Mouse (Mus musculus): ENCODE results near the gene Rptor. TPM values are rescaled to one million over a fixed set of nuclear protein-coding genes. Genes with fewer than 3 reads are reported as not detected.

Gene Rptor
- polyA plus RNA-seq, 1 experiment, result 34.4 TPM

GRCm38 (mm10) chr11:119914381-119914780, 311.7 kb downstream of the Rptor start:
- DNase-seq (ENCODE audit: low read depth), result no peak
- TF ChIP-seq POLR2A (IDR thresholded peaks at IDR 0.05; ENCODE audit: borderline replicate concordance, extremely low read depth, insufficient read depth, insufficient read length, poor library complexity, severe bottlenecking) (no peak), CTCF (IDR thresholded peaks at IDR 0.05; ENCODE audit: borderline replicate concordance, extremely low read depth, insufficient read depth, insufficient read length) (no peak)

GRCm38 (mm10) chr11:119915666-119916065, 313.0 kb downstream of the Rptor start:
- no peak for DNase-seq (ENCODE audit: low read depth)
- no peak for TF ChIP-seq CTCF (IDR thresholded peaks at IDR 0.05; ENCODE audit: borderline replicate concordance, extremely low read depth, insufficient read depth, insufficient read length)
- TF ChIP-seq POLR2A (IDR thresholded peaks at IDR 0.05; ENCODE audit: borderline replicate concordance, extremely low read depth, insufficient read depth, insufficient read length, poor library complexity, severe bottlenecking), result no peak

- DNase-seq (ENCODE audit: low read depth), result no peak
- TF ChIP-seq POLR2A (IDR thresholded peaks at IDR 0.05; ENCODE audit: borderline replicate concordance, extremely low read depth, insufficient read depth, insufficient read length, poor library complexity, severe bottlenecking) (no peak), CTCF (IDR thresholded peaks at IDR 0.05; ENCODE audit: borderline replicate concordance, extremely low read depth, insufficient read depth, insufficient read length) (no peak)
Observed at GRCm38 (mm10) chr11:119916102-119916790, 313.5 kb downstream of the Rptor start.

GRCm38 (mm10) chr11:119916834-119917469, 314.2 kb downstream of the Rptor start:
- no peak for DNase-seq (ENCODE audit: low read depth)

GRCm38 (mm10) chr11:119918521-119918920, 315.8 kb downstream of the Rptor start:
- TF ChIP-seq CTCF (IDR thresholded peaks at IDR 0.05; ENCODE audit: borderline replicate concordance, extremely low read depth, insufficient read depth, insufficient read length) (no peak), POLR2A (IDR thresholded peaks at IDR 0.05; ENCODE audit: borderline replicate concordance, extremely low read depth, insufficient read depth, insufficient read length, poor library complexity, severe bottlenecking) (no peak)
- no peak for DNase-seq (ENCODE audit: low read depth)

More at GRCm38 (mm10) chr11:119916834-119917469, 314.2 kb downstream of the Rptor start:
- no peak for TF ChIP-seq CTCF (IDR thresholded peaks at IDR 0.05; ENCODE audit: borderline replicate concordance, extremely low read depth, insufficient read depth, insufficient read length)
- TF ChIP-seq POLR2A (IDR thresholded peaks at IDR 0.05; ENCODE audit: borderline replicate concordance, extremely low read depth, insufficient read depth, insufficient read length, poor library complexity, severe bottlenecking), result no peak

- TF ChIP-seq CTCF (IDR thresholded peaks at IDR 0.05; ENCODE audit: borderline replicate concordance, extremely low read depth, insufficient read depth, insufficient read length) (no peak), POLR2A (IDR thresholded peaks at IDR 0.05; ENCODE audit: borderline replicate concordance, extremely low read depth, insufficient read depth, insufficient read length, poor library complexity, severe bottlenecking) (no peak)
- DNase-seq (ENCODE audit: low read depth), result no peak
Observed at GRCm38 (mm10) chr11:119919432-119919831, 316.7 kb downstream of the Rptor start.

GRCm38 (mm10) chr11:119919897-119920296, 317.2 kb downstream of the Rptor start:
- peak; percentile 53 for DNase-seq (ENCODE audit: low read depth)
- no peak for TF ChIP-seq POLR2A (IDR thresholded peaks at IDR 0.05; ENCODE audit: borderline replicate concordance, extremely low read depth, insufficient read depth, insufficient read length, poor library complexity, severe bottlenecking)
- TF ChIP-seq CTCF (IDR thresholded peaks at IDR 0.05; ENCODE audit: borderline replicate concordance, extremely low read depth, insufficient read depth, insufficient read length), result peak; percentile 77

GRCm38 (mm10) chr11:119920668-119921067, 318.0 kb downstream of the Rptor start:
- no peak for DNase-seq (ENCODE audit: low read depth)
- no peak for TF ChIP-seq POLR2A (IDR thresholded peaks at IDR 0.05; ENCODE audit: borderline replicate concordance, extremely low read depth, insufficient read depth, insufficient read length, poor library complexity, severe bottlenecking)

GRCm38 (mm10) chr11:119925176-119925575, 322.5 kb downstream of the Rptor start:
- TF ChIP-seq CTCF (IDR thresholded peaks at IDR 0.05; ENCODE audit: borderline replicate concordance, extremely low read depth, insufficient read depth, insufficient read length), result no peak
- TF ChIP-seq POLR2A (IDR thresholded peaks at IDR 0.05; ENCODE audit: borderline replicate concordance, extremely low read depth, insufficient read depth, insufficient read length, poor library complexity, severe bottlenecking), result no peak
- no peak for DNase-seq (ENCODE audit: low read depth)

- TF ChIP-seq CTCF (IDR thresholded peaks at IDR 0.05; ENCODE audit: borderline replicate concordance, extremely low read depth, insufficient read depth, insufficient read length) (no peak), POLR2A (IDR thresholded peaks at IDR 0.05; ENCODE audit: borderline replicate concordance, extremely low read depth, insufficient read depth, insufficient read length, poor library complexity, severe bottlenecking) (no peak)
- no peak for DNase-seq (ENCODE audit: low read depth)
Observed at GRCm38 (mm10) chr11:119926762-119927161, 324.1 kb downstream of the Rptor start.

GRCm38 (mm10) chr11:119928023-119928681, 325.4 kb downstream of the Rptor start:
- TF ChIP-seq CTCF (IDR thresholded peaks at IDR 0.05; ENCODE audit: borderline replicate concordance, extremely low read depth, insufficient read depth, insufficient read length) (no peak), POLR2A (IDR thresholded peaks at IDR 0.05; ENCODE audit: borderline replicate concordance, extremely low read depth, insufficient read depth, insufficient read length, poor library complexity, severe bottlenecking) (no peak)
- DNase-seq (ENCODE audit: low read depth), result no peak
